Mouse (Mus musculus): Measurements from ENCODE around the gene Hoga1. TPM values are rescaled to one million over a fixed set of nuclear protein-coding genes. Genes with fewer than 3 reads are reported as not detected.

Gene Hoga1
- total and polyA plus RNA-seq, 3 experiments, result not detected

GRCm38 (mm10) chr19:42055881-42056280 is 10.5 kb downstream of the Hoga1 start:
- H3K4me2 ChIP-seq (ENCODE audit: insufficient read depth, low read depth, poor library complexity, severe bottlenecking), result no peak overlapping the region
- no peak for DNase-seq (ENCODE audit: extremely low read depth)
- H3K4me3 ChIP-seq (replicated peaks in 1 of 3; ENCODE audit: low read depth in 2 of 3, low read length in 2 of 3, poor library complexity in 1 of 3), result no peak overlapping the region
- TF ChIP-seq HCFC1 (IDR thresholded peaks at IDR 0.05; ENCODE audit: low read depth, low read length) (no peak), MAFK (IDR thresholded peaks at IDR 0.05; ENCODE audit: insufficient replicate concordance, low read length) (no peak), NELFE (IDR thresholded peaks at IDR 0.05; ENCODE audit: low read depth, low read length) (no peak)
- H3K27ac ChIP-seq (ENCODE audit: insufficient read depth, low read depth), result no peak overlapping the region
- no peak overlapping the region for H3K9ac ChIP-seq (ENCODE audit: insufficient read depth, low read depth)
- no peaks in the 10 kb centered on the region for H3K4me1 ChIP-seq (ENCODE audit: control insufficient read depth in 1 of 2, insufficient read depth in 2 of 2)
- H3K9me3 ChIP-seq (replicated peaks; ENCODE audit: low read length), result no peaks in the 10 kb centered on the region
- H3K27me3 ChIP-seq (replicated peaks), result peaks cover 43% of the 10 kb centered on the region
- no peaks in the 10 kb centered on the region for H3K36me3 ChIP-seq (replicated peaks in 1 of 2; ENCODE audit: control insufficient read depth in 1 of 2, insufficient read depth in 1 of 2, low read length in 1 of 2)
- no peaks in the 10 kb centered on the region for H3K79me2 ChIP-seq (replicated peaks; ENCODE audit: control insufficient read depth, extremely low read depth, insufficient read depth, poor library complexity, severe bottlenecking)
- in situ Hi-C loops (cut with MboI; ENCODE audit: low pct_ligation_motif_present, low pct_unique_long_range_greater_than_20kb, low sequenced_read_pairs), result no loop called here
- dilution Hi-C loops (cut with MboI; ENCODE audit: extremely low pct_ligation_motif_present, extremely low pct_unique_long_range_greater_than_20kb, low sequenced_read_pairs), result no loop called here

- no peak for DNase-seq (ENCODE audit: extremely low read depth)
- dilution Hi-C loops (cut with MboI; ENCODE audit: extremely low pct_ligation_motif_present, extremely low pct_unique_long_range_greater_than_20kb, low sequenced_read_pairs) (no loop called here), in situ Hi-C loops (cut with MboI; ENCODE audit: low pct_ligation_motif_present, low pct_unique_long_range_greater_than_20kb, low sequenced_read_pairs) (no loop called here)
- H3K9me3 ChIP-seq (replicated peaks; ENCODE audit: low read length), result no peaks in the 10 kb centered on the region
- no peak overlapping the region for H3K9ac ChIP-seq (ENCODE audit: insufficient read depth, low read depth)
- no peak overlapping the region for H3K27ac ChIP-seq (ENCODE audit: insufficient read depth, low read depth)
- no peak overlapping the region for H3K4me3 ChIP-seq (replicated peaks in 1 of 3; ENCODE audit: low read depth in 2 of 3, low read length in 2 of 3, poor library complexity in 1 of 3)
- H3K4me1 ChIP-seq (ENCODE audit: control insufficient read depth in 1 of 2, insufficient read depth in 2 of 2), result no peaks in the 10 kb centered on the region
- no peaks in the 10 kb centered on the region for H3K36me3 ChIP-seq (replicated peaks in 1 of 2; ENCODE audit: control insufficient read depth in 1 of 2, insufficient read depth in 1 of 2, low read length in 1 of 2)
- H3K4me2 ChIP-seq (ENCODE audit: insufficient read depth, low read depth, poor library complexity, severe bottlenecking), result no peak overlapping the region
- TF ChIP-seq ELF1 (IDR thresholded peaks at IDR 0.05; ENCODE audit: low read depth, low read length) (no peak), CTCF (conservative IDR thresholded peaks at IDR 0.05 in 1 of 2, IDR thresholded peaks at IDR 0.05 in 1 of 2; ENCODE audit: low read depth in 2 of 2, low read length in 2 of 2) (no peak), PAX5 (IDR thresholded peaks at IDR 0.05; ENCODE audit: low read length) (no peak), NELFE (IDR thresholded peaks at IDR 0.05; ENCODE audit: low read depth, low read length) (no peak), RAD21 (IDR thresholded peaks at IDR 0.05; ENCODE audit: low read depth, low read length) (no peak), ZKSCAN1 (IDR thresholded peaks at IDR 0.05; ENCODE audit: borderline replicate concordance, low read depth, low read length) (no peak), MEF2A (IDR thresholded peaks at IDR 0.05; ENCODE audit: borderline replicate concordance, low read depth, low read length) (no peak), NRF1 (IDR thresholded peaks at IDR 0.05; ENCODE audit: low read depth, low read length) (no peak), USF2 (conservative IDR thresholded peaks at IDR 0.05; ENCODE audit: low read depth, low read length) (no peak), ETS1 (conservative IDR thresholded peaks at IDR 0.05; ENCODE audit: low read depth, low read length) (no peak), MXI1 (IDR thresholded peaks at IDR 0.05; ENCODE audit: low read depth, low read length) (no peak), JUND (conservative IDR thresholded peaks at IDR 0.05; ENCODE audit: low read depth, low read length) (no peak), USF1 (IDR thresholded peaks at IDR 0.05; ENCODE audit: low read depth, low read length) (no peak)
- no peaks in the 10 kb centered on the region for H3K79me2 ChIP-seq (replicated peaks; ENCODE audit: control insufficient read depth, extremely low read depth, insufficient read depth, poor library complexity, severe bottlenecking)
- H3K27me3 ChIP-seq (replicated peaks), result peaks cover 53% of the 10 kb centered on the region
Observed at GRCm38 (mm10) chr19:42056719-42057409, 11.5 kb downstream of the Hoga1 start.
